Mouse (Mus musculus) liver (tissue): ENCODE results near the gene Mblac2.

Source experiments
- DNase-seq: peaks from one replicate; pipeline ENCODE4 v3.0.0-alpha.2; 2020; ENCODE audit warnings: mixed read lengths

The Mblac2 gene

DNA sequence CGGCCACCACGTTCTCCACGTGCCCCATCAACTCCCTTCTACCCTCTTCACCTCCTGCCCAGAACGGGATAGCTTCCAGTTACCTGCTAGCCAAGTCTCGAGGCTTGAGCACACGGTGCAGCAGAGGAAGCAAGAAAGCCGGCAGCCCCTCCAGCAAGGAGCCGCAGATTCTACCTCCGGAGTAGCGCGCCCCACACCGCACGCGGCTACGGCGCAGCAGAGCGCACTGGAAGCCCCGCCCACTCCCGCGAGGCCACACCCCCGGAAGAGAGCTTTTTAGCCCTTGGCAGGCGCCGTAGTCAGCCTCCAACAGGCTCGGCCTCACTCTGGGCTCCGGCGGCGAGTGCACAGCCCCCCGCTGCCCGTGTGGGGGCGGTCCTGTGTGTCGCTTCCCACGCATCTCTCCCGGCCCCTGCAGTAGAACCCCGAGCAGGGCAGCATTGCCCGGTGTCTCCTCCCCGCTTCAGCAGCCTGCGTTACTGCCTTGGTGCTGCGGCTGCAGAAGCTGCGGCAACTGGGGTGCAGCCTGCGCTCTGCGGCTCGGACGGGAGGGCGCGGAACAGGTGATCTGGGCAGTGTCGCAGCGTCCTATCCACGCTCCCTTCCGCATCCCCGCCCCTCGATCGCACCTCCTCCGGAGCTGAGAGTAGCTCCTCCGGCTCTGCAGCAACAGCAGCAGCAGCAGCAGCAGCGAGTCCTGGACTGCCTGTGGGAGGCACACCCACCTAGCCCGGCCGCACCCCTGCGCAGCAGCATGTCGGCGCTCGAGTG is at the start of gene Mblac2, which contains the start of gene Polr3g:
Gene Mblac2, plus strand, starts transcription at position 567 of the 771 bp plus-strand sequence.
Gene Polr3g, minus strand, starts transcription at position 239 of the 771 bp plus-strand sequence.
- peak; percentile 97 for DNase-seq

DNA sequence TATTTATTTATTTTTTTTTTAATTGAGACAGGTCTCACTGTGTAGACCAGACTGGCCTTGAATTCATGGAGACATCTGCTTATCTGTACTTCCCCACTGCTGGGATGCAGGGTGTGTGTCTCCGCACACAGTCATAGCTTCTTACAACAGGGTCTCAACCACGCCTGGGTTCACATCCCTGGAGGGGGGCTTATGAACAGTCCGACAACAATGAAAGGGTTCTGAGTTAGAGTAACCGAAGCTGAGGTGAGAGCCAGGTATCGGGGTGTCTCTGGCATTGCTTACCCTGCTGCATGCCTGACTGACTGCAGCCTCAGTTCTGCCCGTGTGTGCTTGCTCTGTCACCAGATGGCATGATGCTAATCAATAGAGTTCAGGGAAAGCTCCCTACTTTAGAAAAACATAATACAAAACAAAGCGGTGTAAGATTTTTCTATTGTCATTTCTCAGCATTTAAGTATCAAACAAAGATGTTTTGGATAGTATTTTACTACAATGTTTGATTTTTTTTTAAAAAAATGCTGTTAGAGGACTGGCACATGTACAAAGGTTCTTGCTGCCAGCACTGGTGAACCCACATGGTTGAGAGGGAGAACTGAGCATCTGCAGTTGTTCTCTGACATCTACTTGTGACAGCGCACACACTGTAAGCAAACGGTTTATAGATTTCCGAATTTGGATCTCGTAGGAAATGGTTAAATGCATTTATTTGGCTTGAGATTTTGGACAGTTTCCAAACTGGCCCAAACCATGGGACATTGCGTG is 47.4 kb upstream of the Mblac2 start:
- peak; percentile 57 for DNase-seq

- DNase-seq: no peak
Measured at GRCm38 (mm10) chr13:81664331-81664698, 46.8 kb upstream of the Mblac2 start.

GRCm38 (mm10) chr13:81667713-81668112 is 43.4 kb upstream of the Mblac2 start:
- DNase-seq: no peak

DNA sequence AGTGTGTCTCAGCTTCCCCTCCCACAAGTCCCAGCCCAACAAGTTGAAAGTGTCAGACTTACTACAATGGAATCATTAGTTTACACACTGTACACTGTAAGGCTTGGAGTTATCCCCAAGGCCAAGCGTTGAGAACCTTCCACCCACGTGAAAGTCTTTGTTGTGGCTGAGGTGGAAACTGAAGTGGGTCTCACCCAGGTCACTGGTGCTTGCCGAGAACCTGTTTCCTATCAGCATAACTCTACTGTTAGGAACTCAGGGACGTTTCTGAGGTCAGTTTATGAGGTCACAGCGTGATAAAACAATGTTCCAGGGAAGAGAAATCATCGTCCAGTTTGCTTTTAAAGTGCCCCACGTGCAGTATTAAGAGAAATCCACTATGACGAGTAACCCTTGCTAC is 35.8 kb upstream of the Mblac2 start:
- DNase-seq: no peak

DNA sequence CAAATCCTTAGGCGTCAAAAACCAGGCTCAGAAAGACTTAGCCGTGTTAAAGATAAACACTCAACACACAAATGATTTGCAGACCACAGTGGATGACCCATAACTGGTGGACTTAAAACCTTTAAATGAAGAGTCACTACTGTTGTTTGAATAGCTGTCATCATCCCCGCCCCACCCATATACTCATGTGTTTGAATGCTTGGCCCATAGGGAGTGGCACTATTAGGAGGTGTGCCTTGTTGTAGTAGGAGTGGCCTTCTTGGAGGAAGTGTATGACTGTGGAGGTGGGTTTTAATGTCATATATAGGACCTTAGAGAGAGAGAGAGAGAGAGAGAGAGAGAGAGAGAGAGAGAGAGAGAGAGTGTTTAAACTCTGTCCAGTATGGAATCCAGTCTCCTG is 28.0 kb upstream of the Mblac2 start:
- DNase-seq: no peak

DNA sequence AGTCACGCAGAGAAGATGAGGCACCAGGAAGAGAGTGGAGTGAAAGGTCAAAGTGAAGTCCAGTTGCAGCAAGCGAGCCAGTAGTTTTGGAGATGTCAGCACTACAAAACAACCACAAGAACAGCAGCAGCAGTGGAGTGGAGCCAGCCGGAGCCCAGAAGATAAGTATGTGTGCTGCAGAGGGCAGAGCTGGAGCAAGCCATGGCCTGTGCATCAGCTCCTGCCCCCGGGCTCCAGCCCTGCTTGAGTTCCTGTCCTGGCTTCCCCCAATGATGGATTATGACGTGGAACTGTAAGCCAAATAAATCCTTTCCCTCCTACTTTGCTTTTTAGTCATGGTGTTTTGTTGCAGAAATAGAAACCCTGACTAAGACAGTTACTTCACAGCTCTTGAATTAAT is 26.9 kb upstream of the Mblac2 start:
- no peak for DNase-seq

GRCm38 (mm10) chr13:81684884-81685283 is 26.3 kb upstream of the Mblac2 start:
- DNase-seq: no peak

DNA sequence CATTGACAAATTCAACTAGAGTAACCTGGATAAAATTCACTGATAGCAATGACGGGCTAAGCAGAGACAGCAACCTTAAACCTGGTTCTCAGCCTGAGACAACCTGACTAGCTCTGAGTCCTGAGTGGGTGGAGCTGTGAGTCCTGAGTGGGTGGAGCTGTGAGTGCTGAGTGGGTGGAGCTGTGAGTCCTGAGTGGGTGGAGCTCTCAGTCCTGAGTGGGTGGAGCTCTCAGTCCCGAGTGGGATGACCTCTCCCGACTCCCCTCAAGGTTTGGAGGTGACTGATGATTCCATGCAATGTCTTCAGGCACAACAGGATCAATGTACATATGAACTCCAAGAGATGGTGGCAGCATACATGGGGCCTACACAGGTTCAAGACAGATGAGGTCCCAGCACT is 21.6 kb upstream of the Mblac2 start:
- peak; percentile 72 for DNase-seq

DNA sequence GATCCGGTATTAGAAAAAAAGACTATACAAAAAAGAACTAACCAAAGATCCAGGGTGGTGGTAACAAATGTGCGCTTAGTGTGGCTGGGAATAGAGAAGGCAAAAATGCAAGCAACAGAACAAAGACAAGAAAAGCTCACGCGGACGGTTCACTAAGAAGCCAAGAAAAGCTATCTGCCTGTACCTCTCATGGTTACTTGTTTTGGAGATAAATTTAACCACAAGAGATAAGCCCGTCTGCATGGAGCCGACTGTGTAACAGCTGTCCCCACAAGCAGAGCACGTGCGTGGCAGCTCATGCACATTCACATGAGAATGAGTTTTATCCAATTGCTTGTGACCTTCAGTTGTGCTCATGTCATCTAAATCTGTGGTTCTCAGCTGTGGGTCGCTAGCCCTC is 20.7 kb upstream of the Mblac2 start:
- peak; percentile 69 for DNase-seq

GRCm38 (mm10) chr13:81691606-81692005 is 19.5 kb upstream of the Mblac2 start:
- DNase-seq: peak; percentile 75

GRCm38 (mm10) chr13:81694446-81694845 is 16.7 kb upstream of the Mblac2 start:
- no peak for DNase-seq

DNA sequence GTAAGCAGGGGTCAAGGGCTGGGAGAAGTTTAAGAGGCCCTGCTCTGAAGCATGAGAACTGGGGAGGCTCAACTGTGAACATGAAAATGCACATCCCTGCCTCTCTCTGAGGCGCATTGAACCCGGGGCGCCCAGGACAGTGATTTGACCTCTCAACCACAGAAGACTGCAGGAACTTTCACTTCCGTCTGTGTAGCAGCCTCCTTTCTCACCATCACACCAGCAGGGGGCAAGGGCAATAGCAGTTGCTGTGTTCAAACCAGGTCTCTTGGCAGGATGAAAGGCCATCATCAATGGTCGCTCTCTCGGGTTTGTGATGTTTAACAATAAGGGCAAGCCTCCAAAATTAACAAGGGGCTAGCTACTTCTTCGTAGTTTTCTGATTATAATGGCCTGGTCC is 8.0 kb upstream of the Mblac2 start:
- DNase-seq: no peak

GRCm38 (mm10) chr13:81703621-81704020 is 7.5 kb upstream of the Mblac2 start:
- no peak for DNase-seq

GRCm38 (mm10) chr13:81706311-81706710 is 4.8 kb upstream of the Mblac2 start:
- DNase-seq: no peak

DNA sequence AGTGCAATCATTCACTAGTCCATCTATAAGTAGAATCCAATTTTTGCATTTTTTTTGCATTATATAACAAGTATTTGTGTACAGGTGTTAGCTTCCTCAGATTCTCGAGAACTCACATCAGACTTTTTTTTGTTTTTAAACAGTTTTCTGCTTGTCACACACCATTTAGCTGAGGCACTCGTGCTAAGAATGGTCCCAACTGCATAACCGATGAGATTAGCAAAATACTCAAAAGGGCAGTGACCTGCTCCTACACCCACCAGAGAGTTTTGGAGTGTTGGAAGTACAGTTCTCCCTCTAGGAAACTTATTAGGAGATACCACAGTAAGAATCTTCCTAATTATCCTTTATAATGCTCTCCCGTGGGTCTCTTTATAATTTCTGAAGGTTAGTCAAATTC is 1.3 kb upstream of the Mblac2 start:
- no peak for DNase-seq

DNA sequence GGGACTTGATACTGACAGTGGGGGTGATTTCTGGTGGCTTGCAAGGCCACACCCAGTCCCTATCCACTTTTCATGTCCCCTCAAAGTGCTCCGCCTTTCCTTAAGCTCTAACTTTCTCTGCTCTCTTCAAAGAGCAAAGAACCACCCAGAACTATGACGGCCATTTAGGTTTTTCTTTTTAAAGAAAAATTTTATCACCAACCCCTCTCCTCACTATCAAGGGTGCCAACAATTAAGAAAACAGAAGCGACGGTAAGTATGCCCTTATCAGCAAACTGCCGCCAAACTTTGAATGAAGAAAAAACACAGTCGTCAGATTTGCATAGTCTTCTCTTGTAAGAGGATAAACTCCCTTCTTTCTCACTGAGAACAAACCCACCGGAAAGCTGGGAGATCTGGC is 875 bp upstream of the Mblac2 start:
- peak; percentile 44 for DNase-seq

- DNase-seq: peak; percentile 49
Measured at GRCm38 (mm10) chr13:81711546-81712371, 618 bp downstream of the Mblac2 start.

DNA sequence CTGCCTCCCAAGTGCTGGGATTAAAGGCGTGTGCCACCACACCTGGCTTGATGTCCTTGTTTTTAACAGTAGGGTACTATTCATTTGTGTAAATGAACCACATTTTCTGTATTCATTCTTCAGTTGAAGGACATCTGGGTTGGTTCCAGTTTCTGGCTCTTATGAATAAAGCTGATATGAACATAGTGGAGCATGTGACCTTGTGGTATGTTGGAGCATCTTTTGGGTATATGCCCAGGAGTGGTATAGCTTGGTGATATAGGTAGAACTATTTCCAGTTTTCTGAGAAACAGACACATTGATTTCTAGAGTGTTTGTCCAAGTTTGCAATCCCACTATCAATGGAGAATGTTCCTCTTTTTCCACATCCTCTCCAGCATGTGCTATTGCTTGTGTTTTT is 2.8 kb downstream of the Mblac2 start:
- DNase-seq: no peak

DNA sequence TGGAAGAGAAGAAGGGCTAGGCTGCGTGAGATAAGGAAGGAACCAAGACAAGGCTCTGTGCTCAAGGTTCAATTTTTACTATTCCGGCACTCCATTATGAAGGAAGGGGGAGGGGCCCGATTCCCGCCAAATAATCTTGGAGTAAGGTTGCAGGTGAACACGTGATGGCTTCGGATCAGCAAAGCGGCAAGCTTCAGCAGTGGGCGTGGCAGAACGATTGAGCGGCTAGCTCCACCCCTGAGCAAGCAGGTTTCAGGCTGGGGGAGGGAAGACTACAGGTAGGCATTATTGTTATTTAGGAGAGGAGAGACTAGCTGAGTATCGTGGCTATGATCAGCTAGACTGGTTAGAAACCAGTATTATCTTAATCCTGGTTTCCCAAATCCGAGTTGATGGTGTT is 17.0 kb downstream of the Mblac2 start:
- DNase-seq: peak; percentile 10

- DNase-seq: no peak
Measured at GRCm38 (mm10) chr13:81729102-81729501, 18.0 kb downstream of the Mblac2 start.

GRCm38 (mm10) chr13:81730362-81730761 is 19.2 kb downstream of the Mblac2 start:
- peak; percentile 28 for DNase-seq

DNA sequence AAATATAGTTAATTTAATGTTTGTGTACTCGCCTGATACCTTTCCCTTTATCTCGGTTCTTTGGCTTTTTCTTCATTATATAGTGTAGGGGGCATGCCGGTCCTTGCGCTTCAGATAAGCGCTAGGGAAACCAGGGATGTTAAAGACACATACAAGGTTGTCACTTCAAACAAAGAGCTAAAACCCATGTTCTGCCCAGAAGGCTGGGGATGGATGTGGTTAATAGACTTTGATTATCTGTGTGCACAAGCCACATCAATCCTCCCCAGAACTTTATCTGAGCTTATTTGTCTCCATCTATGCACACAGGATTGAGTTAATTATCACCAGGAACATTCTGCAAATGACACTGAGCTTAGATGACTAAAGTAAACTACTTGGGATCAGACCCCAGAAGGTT is 25.5 kb downstream of the Mblac2 start:
- DNase-seq: no peak
